Mouse (Mus musculus) layer of hippocampus, adult 6 months (tissue): ENCODE results near the gene Plekhg4. TPM values are rescaled to one million over a fixed set of nuclear protein-coding genes. Genes with fewer than 3 reads are reported as not detected.

ENCODE experiments used
- long read RNA-seq, 2 experiments: library from polyadenylated mRNA; unstranded; transcript quantifications; one replicate each; pipeline ENCODE4 v2.0.0; 2019 to 2020
- polyA plus RNA-seq: library from polyadenylated mRNA; unstranded; fragments of <200 nt; fragmentation: Nextera tagmentation; gene quantifications from 2 replicates; pipeline ENCODE4 v1.2.3, GENCODE M21; 2021

Plekhg4 gene
- 0.11 TPM in 1 of 2 replicates, not detected in the other for polyA plus RNA-seq
- long read RNA-seq, experiment 1: 0 reads
- long read RNA-seq, experiment 2: 0 reads

GRCm38 (mm10) chr8:105373032-105373431 lies at the start of gene Plekhg4:
Gene Plekhg4, plus strand, starts transcription at chr8:105373274.

GRCm38 (mm10) chr8:105326141-105326672 lies 46.9 kb upstream of the Plekhg4 start, which contains the start of the genes Lrrc29 and Tmem208:
Gene Lrrc29, minus strand, starts transcription at chr8:105326278.
Gene Tmem208, plus strand, starts transcription at chr8:105326354.

GRCm38 (mm10) chr8:105347428-105348221 lies 25.4 kb upstream of the Plekhg4 start, which contains the start of gene Fhod1:
Gene Fhod1, minus strand, starts transcription at chr8:105347953.

GRCm38 (mm10) chr8:105348450-105349095 lies 24.5 kb upstream of the Plekhg4 start, which contains the start of gene Slc9a5:
Gene Slc9a5, plus strand, starts transcription at chr8:105348843.

GRCm38 (mm10) chr8:105413391-105413790 lies 40.3 kb downstream of the Plekhg4 start, which contains the start of the genes Kctd19 and Lrrc36:
Gene Kctd19, minus strand, starts transcription at chr8:105413502.
Gene Lrrc36, plus strand, starts transcription at chr8:105413571.

Other genes with a start within 250 kb of the Plekhg4 start
- not detected in 2 replicates for gene Ces4a, start 241.5 kb upstream of the Plekhg4 start, polyA plus RNA-seq
- 9.7 and 11.5 TPM in 2 replicates for gene Cbfb, start 202.6 kb upstream of the Plekhg4 start, polyA plus RNA-seq
- 24.7 and 25.1 TPM in 2 replicates for gene D230025D16Rik, start 148.1 kb upstream of the Plekhg4 start, polyA plus RNA-seq
- 2.7 and 3.0 TPM in 2 replicates for gene B3gnt9, start 118.1 kb upstream of the Plekhg4 start, polyA plus RNA-seq
- gene Tradd, start 108.7 kb upstream of the Plekhg4 start, polyA plus RNA-seq: 5.5 and 7.2 TPM in 2 replicates
- 2.0 and 2.1 TPM in 2 replicates for gene Fbxl8, start 108.6 kb upstream of the Plekhg4 start, polyA plus RNA-seq
- gene Hsf4, start 103.5 kb upstream of the Plekhg4 start, polyA plus RNA-seq: 2.7 and 2.8 TPM in 2 replicates
- 21.1 and 23.4 TPM in 2 replicates for gene Nol3, start 97.1 kb upstream of the Plekhg4 start, polyA plus RNA-seq
- gene 4931428F04Rik, start 83.4 kb upstream of the Plekhg4 start, polyA plus RNA-seq: 9.5 and 11.5 TPM in 2 replicates
- 2.6 and 4.1 TPM in 2 replicates for gene Exoc3l, start 77.2 kb upstream of the Plekhg4 start, polyA plus RNA-seq
- gene E2f4, start 75.6 kb upstream of the Plekhg4 start, polyA plus RNA-seq: 7.7 and 9.2 TPM in 2 replicates
- 0.62 and 1.5 TPM in 2 replicates for gene Elmo3, start 67.7 kb upstream of the Plekhg4 start, polyA plus RNA-seq
- gene Lrrc29, start 47.0 kb upstream of the Plekhg4 start, polyA plus RNA-seq: 0.88 and 1.2 TPM in 2 replicates
- gene Tmem208, start 46.9 kb upstream of the Plekhg4 start, polyA plus RNA-seq: 98.7 and 116 TPM in 2 replicates
- gene Fhod1, start 25.3 kb upstream of the Plekhg4 start, polyA plus RNA-seq: 0.04 and 0.34 TPM in 2 replicates
- gene Slc9a5, start 24.4 kb upstream of the Plekhg4 start, polyA plus RNA-seq: 1.4 and 1.7 TPM in 2 replicates
- gene Kctd19, start 40.2 kb downstream of the Plekhg4 start, polyA plus RNA-seq: not detected in 2 replicates
- gene Lrrc36, start 40.3 kb downstream of the Plekhg4 start, polyA plus RNA-seq: 0.36 and 0.43 TPM in 2 replicates
- gene Tppp3, start 98.3 kb downstream of the Plekhg4 start, polyA plus RNA-seq: 45.8 and 47.2 TPM in 2 replicates
- gene Zdhhc1, start 123.6 kb downstream of the Plekhg4 start, polyA plus RNA-seq: 18.5 and 23.0 TPM in 2 replicates
- gene Hsd11b2, start 145.5 kb downstream of the Plekhg4 start, polyA plus RNA-seq: not detected in 2 replicates
- gene Atp6v0d1, start 192.8 kb downstream of the Plekhg4 start, polyA plus RNA-seq: 112 and 125 TPM in 2 replicates
- 44.1 and 57.0 TPM in 2 replicates for gene Ripor1, start 232.0 kb downstream of the Plekhg4 start, polyA plus RNA-seq